Comparison of ENCODE assay signal across 9 mouse cellular contexts in genomic region chr13:34132299-34132698, GRCm38 (mm10). TPM values are rescaled to one million over a fixed set of nuclear protein-coding genes. Genes with fewer than 3 reads are reported as not detected.
DNase-seq lines count a peak whose midpoint lies in the region; ATAC-seq lines count a peak whose summit lies in the region.
"Had no signal": no experiment of that assay in that cellular context is flagged by ENCODE, and none has a peak within 500 bp of the region (broad histone marks: within the 10 kb centered on the region; RNA-seq: fewer than 3 reads in every experiment).

No protein-coding gene starts in this region.

- H3K4me3 ChIP-seq in heart, embryonic 12.5 days: peak overlapping the region; percentile 88
- peak overlapping the region; percentile 99 for H3K4me3 ChIP-seq in forebrain, embryonic 16.5 days (replicated peaks; ENCODE audit: low read length)
- peak overlapping the region; percentile 95 for H3K4me3 ChIP-seq in midbrain, embryonic 11.5 days (ENCODE audit: low read depth, low read length)

- intact Hi-C loops in heart, postnatal 25 days (cut with DNase I): no loop called here

- H3K27ac ChIP-seq in heart, embryonic 12.5 days (ENCODE audit: poor library complexity, severe bottlenecking): peak overlapping the region; percentile 79
- peak overlapping the region; percentile 100 for H3K27ac ChIP-seq in forebrain, embryonic 16.5 days (ENCODE audit: low read length)
- H3K27ac ChIP-seq in midbrain, embryonic 11.5 days (ENCODE audit: low read depth, low read length): peak overlapping the region; percentile 100
- H3K27ac ChIP-seq: liver, embryonic 14.5 days had no signal

- H3K9me3 ChIP-seq in heart, embryonic 12.5 days (replicated peaks): no peaks in the 10 kb centered on the region
- H3K9me3 ChIP-seq in forebrain, embryonic 16.5 days (ENCODE audit: control insufficient read depth, low read length): no peaks in the 10 kb centered on the region
- no peaks in the 10 kb centered on the region for H3K9me3 ChIP-seq in midbrain, embryonic 11.5 days (ENCODE audit: control insufficient read depth, low read length)

- peaks cover 31% of the 10 kb centered on the region for H3K4me1 ChIP-seq in heart, embryonic 12.5 days (replicated peaks)
- H3K4me1 ChIP-seq in forebrain, embryonic 16.5 days (replicated peaks; ENCODE audit: control insufficient read depth, insufficient read depth, low read length): peaks cover 52% of the 10 kb centered on the region
- H3K4me1 ChIP-seq in midbrain, embryonic 11.5 days (ENCODE audit: control insufficient read depth, insufficient read depth, low read length): peaks cover 27% of the 10 kb centered on the region

- no peak for DNase-seq in heart, postnatal 25 days (ENCODE audit: low spot score)
- DNase-seq in MN1 (ENCODE audit: low spot score) (peak; percentile 32), adipocyte (ENCODE audit: low spot score) (no peak)
- peak; percentile 94 for DNase-seq in midbrain, embryonic 11.5 days (ENCODE audit: low spot score, missing footprints)
- DNase-seq in spleen, postnatal 4 days (ENCODE audit: low spot score in 2 of 2): no peak
- DNase-seq in frontal cortex, postnatal 14 days (ENCODE audit: low spot score in 2 of 2): no peak

- H3K9ac ChIP-seq in heart, embryonic 12.5 days: peak overlapping the region; percentile 85
- H3K9ac ChIP-seq in forebrain, embryonic 16.5 days (replicated peaks; ENCODE audit: low read depth, low read length): peak overlapping the region; percentile 99
- H3K9ac ChIP-seq in midbrain, embryonic 11.5 days (ENCODE audit: low read length): peak overlapping the region; percentile 85
- H3K9ac ChIP-seq: liver, embryonic 14.5 days had no signal

- H3K27me3 ChIP-seq in heart, embryonic 12.5 days (replicated peaks): peaks cover 23% of the 10 kb centered on the region
- no peaks in the 10 kb centered on the region for H3K27me3 ChIP-seq in forebrain, embryonic 16.5 days (replicated peaks; ENCODE audit: control insufficient read depth, insufficient read depth, low read length)
- H3K27me3 ChIP-seq in midbrain, embryonic 11.5 days (ENCODE audit: control insufficient read depth, insufficient read depth, low read length): no peaks in the 10 kb centered on the region

- H3K4me2 ChIP-seq in heart, embryonic 12.5 days: peak overlapping the region; percentile 91
- peak overlapping the region; percentile 98 for H3K4me2 ChIP-seq in forebrain, embryonic 16.5 days (ENCODE audit: low read length)
- peak overlapping the region; percentile 96 for H3K4me2 ChIP-seq in midbrain, embryonic 11.5 days

- WGBS in heart, embryonic 12.5 days: 2% methylated on average over 15 of the region's 15 CpGs
- 2% methylated on average over 15 of the region's 15 CpGs for WGBS in forebrain, embryonic 16.5 days
- WGBS in midbrain, embryonic 11.5 days: under 1% methylated on average over 15 of the region's 15 CpGs

- ATAC-seq in heart, embryonic 12.5 days (ENCODE audit: insufficient number of reproducible peaks, low FRiP score): no peak
- no peak for ATAC-seq in forebrain, embryonic 16.5 days
- no peak for ATAC-seq in midbrain, embryonic 11.5 days (ENCODE audit: low FRiP score)

- no peaks in the 10 kb centered on the region for H3K36me3 ChIP-seq in heart, embryonic 12.5 days
- no peaks in the 10 kb centered on the region for H3K36me3 ChIP-seq in forebrain, embryonic 16.5 days (ENCODE audit: control insufficient read depth, insufficient read depth)
- no peaks in the 10 kb centered on the region for H3K36me3 ChIP-seq in midbrain, embryonic 11.5 days (ENCODE audit: control insufficient read depth, insufficient read depth, low read length)

RNA-seq across cellular contexts. Expression of gene Tubb2b, which starts 2.0 kb away (rescaled TPM):
- polyA plus RNA-seq in heart, embryonic 12.5 days (2016; fragmentation: Nextera tagmentation; extraction: Ambion mirVana): 24.2 and 28.8 TPM in 2 replicates
- total RNA-seq in heart, postnatal 25 days (2021): 1 to 10 TPM; 4.1 to 5.6 TPM
- polyA plus RNA-seq in forebrain, embryonic 16.5 days (2015; fragmentation: Nextera tagmentation; extraction: Ambion mirVana): 1,170 and 1,210 TPM in 2 replicates
- polyA plus RNA-seq in midbrain, embryonic 11.5 days (2014; fragmentation: Nextera tagmentation; extraction: Ambion mirVana): 307 and 321 TPM in 2 replicates

RNA-seq across cellular contexts. Expression of gene Psmg4, which starts 30.5 kb away (rescaled TPM):
- 76.9 and 78.8 TPM in 2 replicates for polyA plus RNA-seq in heart, embryonic 12.5 days (2016; fragmentation: Nextera tagmentation; extraction: Ambion mirVana)
- total RNA-seq in heart, postnatal 25 days (2021): 10 to 100 TPM; 22.9 to 29.7 TPM
- polyA plus RNA-seq in forebrain, embryonic 16.5 days (2015; fragmentation: Nextera tagmentation; extraction: Ambion mirVana): 82.3 and 89.0 TPM in 2 replicates
- polyA plus RNA-seq in midbrain, embryonic 11.5 days (2014; fragmentation: Nextera tagmentation; extraction: Ambion mirVana): 115 and 120 TPM in 2 replicates

RNA-seq across cellular contexts. Expression of gene Tubb2a, which starts 54.5 kb away (rescaled TPM):
- 111 and 117 TPM in 2 replicates for polyA plus RNA-seq in heart, embryonic 12.5 days (2016; fragmentation: Nextera tagmentation; extraction: Ambion mirVana)
- 10 to 100 TPM; 55.0 to 57.4 TPM for total RNA-seq in heart, postnatal 25 days (2021)
- polyA plus RNA-seq in forebrain, embryonic 16.5 days (2015; fragmentation: Nextera tagmentation; extraction: Ambion mirVana): 1,717 and 2,137 TPM in 2 replicates
- 398 and 417 TPM in 2 replicates for polyA plus RNA-seq in midbrain, embryonic 11.5 days (2014; fragmentation: Nextera tagmentation; extraction: Ambion mirVana)

Comparison
In these comparisons a context has a peak if more than half of its experiments do, and no peak if none do; other contexts are left out.
1. DNase-seq: peak in MN1 (single experiment) and midbrain, embryonic 11.5 days (single experiment); none in heart, postnatal 25 days (single experiment), spleen, postnatal 4 days (0 of 2), frontal cortex, postnatal 14 days (0 of 2) and adipocyte (single experiment).
2. RNA of gene Tubb2b, which starts 2.0 kb away (polyA plus RNA-seq): 1,170 to 1,210 TPM in forebrain, embryonic 16.5 days and 307 to 321 TPM in midbrain, embryonic 11.5 days; 24.2 to 28.8 TPM in heart, embryonic 12.5 days; every median in the first group is over 10 times any median in the second.
3. Peak in every context shown above with its lines, with median percentiles within 50 percentile points of each other: H3K27ac ChIP-seq, H3K4me2 ChIP-seq, H3K4me3 ChIP-seq and H3K9ac ChIP-seq.